Mouse (Mus musculus): ENCODE data around the gene Tnfsf18. TPM values are rescaled to one million over a fixed set of nuclear protein-coding genes. Genes with fewer than 3 reads are reported as not detected.

The Tnfsf18 gene
- total RNA-seq, 1 experiment = 0.31 TPM

GRCm38 (mm10) chr1:161550596-161551095, 56.2 kb downstream of the Tnfsf18 start:
- no peaks in the 10 kb centered on the region for H3K9me3 ChIP-seq (ENCODE audit: control insufficient read depth, insufficient read depth, low read depth, low read length)
- no peak overlapping the region for H3K4me3 ChIP-seq (ENCODE audit: insufficient read depth in 1 of 2, low read depth in 1 of 2, low read length in 2 of 2, poor library complexity in 1 of 2, severe bottlenecking in 1 of 2)
- no peak for TF ChIP-seq CHD2 (IDR thresholded peaks at IDR 0.05; ENCODE audit: low read depth, low read length)
- H3K4me1 ChIP-seq (ENCODE audit: control insufficient read depth in 2 of 2, insufficient read depth in 2 of 2, low read length in 2 of 2, poor library complexity in 1 of 2) = no peaks in the 10 kb centered on the region
- in situ Hi-C loops (cut with MboI; ENCODE audit: low sequenced_read_pairs in 2 of 2, unreplicated experiment in 2 of 2) = no loop called here
- no peak overlapping the region for H3K9ac ChIP-seq (ENCODE audit: insufficient read depth, low read depth, low read length, poor library complexity, severe bottlenecking)
- DNase-seq (ENCODE audit: low read depth, low spot score) = no peak
- H3K36me3 ChIP-seq (ENCODE audit: control insufficient read depth, insufficient read depth, low read length, poor library complexity, severe bottlenecking) = no peaks in the 10 kb centered on the region
- no peak overlapping the region for H3K27ac ChIP-seq (ENCODE audit: insufficient read depth, low read depth, low read length, poor library complexity, severe bottlenecking)

DNA sequence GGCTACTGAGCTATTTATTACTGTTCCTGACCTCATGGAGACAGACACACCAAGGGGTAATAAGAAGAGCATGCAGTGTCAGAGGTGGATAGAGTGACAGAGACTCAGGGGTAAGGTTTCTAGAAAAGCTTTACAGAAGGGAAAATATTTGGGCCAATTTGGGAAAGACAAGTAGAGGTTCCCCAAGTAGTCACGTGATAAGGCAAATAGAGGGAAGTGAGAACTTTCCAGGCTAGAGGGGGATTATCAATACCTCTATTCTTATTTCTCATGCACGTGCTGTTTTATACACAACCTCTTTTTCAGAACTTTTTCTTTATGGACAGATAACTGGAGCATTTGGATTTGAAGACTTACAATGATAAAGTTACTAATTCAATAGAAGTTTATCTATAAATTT, 57.6 kb downstream of the Tnfsf18 start:
- no peak overlapping the region for H3K4me3 ChIP-seq (ENCODE audit: insufficient read depth in 1 of 2, low read depth in 1 of 2, low read length in 2 of 2, poor library complexity in 1 of 2, severe bottlenecking in 1 of 2)
- H3K27ac ChIP-seq (ENCODE audit: insufficient read depth, low read depth, low read length, poor library complexity, severe bottlenecking) = no peak overlapping the region
- DNase-seq (ENCODE audit: low read depth, low spot score) = no peak
- H3K9me3 ChIP-seq (ENCODE audit: control insufficient read depth, insufficient read depth, low read depth, low read length) = no peaks in the 10 kb centered on the region
- TF ChIP-seq MAFK (IDR thresholded peaks at IDR 0.05; ENCODE audit: insufficient read depth, low read depth, low read length) (no peak), HCFC1 (IDR thresholded peaks at IDR 0.05; ENCODE audit: borderline replicate concordance, insufficient read depth, low read length) (no peak), CHD2 (IDR thresholded peaks at IDR 0.05; ENCODE audit: low read depth, low read length) (no peak), ZNF384 (IDR thresholded peaks at IDR 0.05; ENCODE audit: low read depth, low read length) (no peak), ZC3H11A (IDR thresholded peaks at IDR 0.05; ENCODE audit: borderline replicate concordance, low read depth, low read length) (no peak)
- no peaks in the 10 kb centered on the region for H3K36me3 ChIP-seq (ENCODE audit: control insufficient read depth, insufficient read depth, low read length, poor library complexity, severe bottlenecking)
- no peak overlapping the region for H3K9ac ChIP-seq (ENCODE audit: insufficient read depth, low read depth, low read length, poor library complexity, severe bottlenecking)
- in situ Hi-C loops (cut with MboI; ENCODE audit: low sequenced_read_pairs in 2 of 2, unreplicated experiment in 2 of 2) = no loop called here
- H3K4me1 ChIP-seq (ENCODE audit: control insufficient read depth in 2 of 2, insufficient read depth in 2 of 2, low read length in 2 of 2, poor library complexity in 1 of 2) = no peaks in the 10 kb centered on the region

Other genes with a start within 250 kb of the Tnfsf18 start
- 268 and 390 TPM in 2 replicates for gene Prdx6, start 243.4 kb upstream of the Tnfsf18 start, total RNA-seq (2012; rRNA removed)
- gene Tnfsf4, start 99.2 kb upstream of the Tnfsf18 start, total RNA-seq (2012; rRNA removed) = 0.13 and 0.53 TPM in 2 replicates

Measured in ES-E14 (cell line).